Mouse (Mus musculus): ENCODE data around the gene Ccdc85a. TPM values are rescaled to one million over a fixed set of nuclear protein-coding genes. Genes with fewer than 3 reads are reported as not detected.

Gene Ccdc85a
- 2.6 and 3.5 TPM in 2 replicates for polyA plus RNA-seq (2016; fragmentation: Nextera tagmentation; extraction: Ambion mirVana)

DNA sequence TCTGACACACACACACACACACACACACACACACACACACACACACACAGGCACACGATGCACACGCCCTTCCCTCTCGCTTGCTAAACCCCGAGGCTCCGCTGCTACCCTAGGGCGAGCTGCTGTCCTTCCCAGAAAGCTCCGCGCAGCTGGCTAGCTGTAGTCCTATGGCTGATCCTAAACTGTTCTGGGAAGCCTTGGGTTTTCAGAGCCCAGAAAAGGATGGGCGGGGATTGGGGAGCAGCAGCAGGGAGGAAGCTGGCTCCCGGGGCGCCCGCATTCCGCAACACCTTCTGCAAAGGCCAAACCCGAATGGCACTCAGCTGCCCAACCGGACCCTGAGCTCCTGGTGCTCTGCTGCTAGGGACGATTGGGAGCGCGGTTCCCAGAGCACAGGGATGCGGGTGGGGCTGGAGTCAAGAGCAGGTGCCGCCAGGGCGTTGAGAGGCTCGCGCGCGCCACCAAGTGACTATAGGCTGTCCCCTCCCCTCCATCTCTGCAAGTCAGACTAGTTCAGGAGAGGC is at the start of gene Ccdc85a:
Gene Ccdc85a, minus strand, starts transcription at position 414 of the 524 bp plus-strand sequence.
- Histone ChIP-seq H3K36me3 (replicated peaks) (no peaks in the 10 kb centered on the region), H3K4me3 (peak within 1 kb of the TSS; percentile 74), H3K27me3 (ENCODE audit: poor library complexity, severe bottlenecking) (peaks cover 40% of the 10 kb centered on the region), H3K4me1 (peaks cover 15% of the 10 kb centered on the region), H3K9me3 (no peaks in the 10 kb centered on the region), H3K27ac (peak within 1 kb of the TSS; percentile 79)
- 0% methylated on average over 25 of the region's 25 CpGs for WGBS
- peak; percentile 87 for DNase-seq (ENCODE audit: extremely low spot score, low spot score)

DNA sequence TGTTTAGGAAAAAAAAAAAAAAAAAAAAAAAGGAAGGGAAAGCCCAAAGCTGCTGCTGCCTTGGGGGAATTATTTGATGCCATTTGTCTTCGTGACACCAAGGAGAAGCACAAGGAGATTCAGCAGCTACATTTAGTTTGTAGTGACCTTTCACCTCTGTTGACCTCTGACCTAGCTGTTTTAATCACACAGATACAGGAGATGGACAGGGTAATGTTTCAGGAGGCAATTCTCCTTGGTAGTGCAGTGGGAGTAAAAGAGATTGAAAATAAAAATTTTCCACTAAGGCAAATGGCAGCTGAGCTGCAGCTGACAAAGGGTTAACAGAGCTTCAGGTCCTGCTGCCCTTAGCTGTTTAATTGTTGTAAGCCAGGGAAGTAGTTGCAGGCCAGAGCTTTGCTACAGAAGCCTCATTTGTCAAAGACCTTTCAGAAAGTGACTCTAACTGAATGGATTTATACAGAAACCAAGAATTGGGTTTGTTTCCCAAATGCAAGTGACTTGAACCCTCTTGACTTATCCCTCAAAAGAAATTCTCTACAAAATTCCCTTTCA is 49.5 kb upstream of the Ccdc85a start:
- Histone ChIP-seq H3K4me3 (no peak overlapping the region), H3K36me3 (replicated peaks) (no peaks in the 10 kb centered on the region), H3K9me3 (no peaks in the 10 kb centered on the region), H3K27me3 (ENCODE audit: poor library complexity, severe bottlenecking) (no peaks in the 10 kb centered on the region), H3K27ac (no peak overlapping the region), H3K4me1 (peaks cover 7% of the 10 kb centered on the region)
- no peak for DNase-seq (ENCODE audit: extremely low spot score, low spot score)
- WGBS = 23% methylated on average over 1 of the region's 1 CpGs

DNA sequence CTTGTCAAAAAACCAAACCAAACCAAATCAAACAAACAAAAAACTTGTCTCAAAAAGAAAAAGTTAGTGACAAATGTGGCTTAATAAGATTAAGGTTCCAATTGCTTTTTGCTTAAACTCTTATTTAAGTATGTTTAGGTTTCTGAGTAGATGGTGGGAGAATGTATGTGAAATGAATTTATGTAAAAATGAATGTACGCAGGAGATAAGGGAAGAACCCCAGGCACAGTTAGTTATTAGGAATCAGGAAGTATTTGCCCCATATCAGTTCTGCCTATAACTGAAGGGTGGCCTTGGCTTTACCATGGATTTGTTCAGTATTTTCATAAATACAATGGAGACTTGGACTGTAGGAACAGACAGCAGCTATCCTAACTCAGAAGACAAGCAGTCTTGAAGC is 49.0 kb upstream of the Ccdc85a start:
- no peaks in the 10 kb centered on the region for H3K36me3 ChIP-seq (replicated peaks)
- peaks cover 7% of the 10 kb centered on the region for H3K4me1 ChIP-seq
- DNase-seq (ENCODE audit: extremely low spot score, low spot score) = no peak
- H3K27me3 ChIP-seq (ENCODE audit: poor library complexity, severe bottlenecking) = no peaks in the 10 kb centered on the region
- H3K27ac ChIP-seq = no peak overlapping the region
- no peak overlapping the region for H3K4me3 ChIP-seq
- no peaks in the 10 kb centered on the region for H3K9me3 ChIP-seq
- WGBS = 96% methylated on average over 1 of the region's 1 CpGs

DNA sequence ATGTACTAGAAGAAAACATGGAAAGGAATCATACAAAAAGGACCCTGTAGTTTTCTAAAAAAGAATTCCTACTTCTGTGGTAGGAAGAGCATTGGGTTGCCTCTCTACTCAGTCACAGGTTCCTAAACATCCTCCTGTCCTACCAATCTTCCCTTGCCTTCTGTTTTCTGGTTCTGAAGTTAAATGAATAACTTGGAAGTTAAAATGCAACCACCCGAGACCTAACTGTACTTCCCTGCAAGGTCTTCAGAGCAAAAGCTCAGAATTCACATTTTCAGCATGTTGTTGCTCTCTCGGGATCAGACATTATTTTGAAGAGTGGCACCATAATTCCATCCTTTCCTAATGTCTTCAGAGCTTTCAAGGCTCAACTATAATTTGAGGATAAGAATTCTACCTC is 46.6 kb upstream of the Ccdc85a start:
- Histone ChIP-seq H3K27ac (no peak overlapping the region), H3K4me1 (peaks cover 7% of the 10 kb centered on the region), H3K36me3 (replicated peaks) (no peaks in the 10 kb centered on the region), H3K27me3 (ENCODE audit: poor library complexity, severe bottlenecking) (no peaks in the 10 kb centered on the region), H3K9me3 (no peaks in the 10 kb centered on the region), H3K4me3 (no peak overlapping the region)
- no peak for DNase-seq (ENCODE audit: extremely low spot score, low spot score)
- WGBS = 88% methylated on average over 2 of the region's 2 CpGs

DNA sequence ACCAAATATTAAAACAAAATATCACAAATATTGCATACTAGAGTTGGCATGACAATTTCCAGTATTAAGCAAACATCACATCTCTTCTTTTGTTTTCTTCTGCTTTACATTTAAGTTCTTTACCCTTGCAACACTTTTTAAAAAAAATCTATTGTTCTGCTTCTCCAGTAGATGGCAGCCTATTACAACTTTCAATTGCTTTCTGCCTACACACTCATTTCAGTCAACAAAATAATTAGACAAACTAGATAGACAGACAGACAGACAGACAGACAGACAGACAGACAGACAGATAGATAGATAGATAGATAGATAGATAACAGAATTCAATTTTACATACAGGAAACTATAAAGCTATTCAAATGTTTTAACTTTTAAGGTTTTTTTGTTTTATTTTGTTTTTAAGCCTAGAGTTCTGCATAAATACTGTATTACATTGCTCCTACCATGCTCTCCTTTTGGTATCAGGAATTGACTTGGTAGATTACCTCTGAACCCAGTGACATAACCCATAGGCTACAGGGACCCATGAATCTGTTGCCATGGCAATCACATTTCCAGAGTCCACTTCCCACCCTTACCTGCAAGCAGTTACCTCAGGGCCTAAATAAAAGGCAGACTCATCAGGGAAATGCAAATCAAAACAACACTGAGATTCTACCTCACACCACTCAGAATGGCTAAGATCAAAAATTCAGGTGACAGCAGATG is 26.8 kb upstream of the Ccdc85a start:
- Histone ChIP-seq H3K9me3 (no peaks in the 10 kb centered on the region), H3K4me1 (no peaks in the 10 kb centered on the region), H3K27me3 (ENCODE audit: poor library complexity, severe bottlenecking) (no peaks in the 10 kb centered on the region), H3K36me3 (replicated peaks) (no peaks in the 10 kb centered on the region), H3K27ac (no peak overlapping the region), H3K4me3 (no peak overlapping the region)
- DNase-seq (ENCODE audit: extremely low spot score, low spot score) = no peak

DNA sequence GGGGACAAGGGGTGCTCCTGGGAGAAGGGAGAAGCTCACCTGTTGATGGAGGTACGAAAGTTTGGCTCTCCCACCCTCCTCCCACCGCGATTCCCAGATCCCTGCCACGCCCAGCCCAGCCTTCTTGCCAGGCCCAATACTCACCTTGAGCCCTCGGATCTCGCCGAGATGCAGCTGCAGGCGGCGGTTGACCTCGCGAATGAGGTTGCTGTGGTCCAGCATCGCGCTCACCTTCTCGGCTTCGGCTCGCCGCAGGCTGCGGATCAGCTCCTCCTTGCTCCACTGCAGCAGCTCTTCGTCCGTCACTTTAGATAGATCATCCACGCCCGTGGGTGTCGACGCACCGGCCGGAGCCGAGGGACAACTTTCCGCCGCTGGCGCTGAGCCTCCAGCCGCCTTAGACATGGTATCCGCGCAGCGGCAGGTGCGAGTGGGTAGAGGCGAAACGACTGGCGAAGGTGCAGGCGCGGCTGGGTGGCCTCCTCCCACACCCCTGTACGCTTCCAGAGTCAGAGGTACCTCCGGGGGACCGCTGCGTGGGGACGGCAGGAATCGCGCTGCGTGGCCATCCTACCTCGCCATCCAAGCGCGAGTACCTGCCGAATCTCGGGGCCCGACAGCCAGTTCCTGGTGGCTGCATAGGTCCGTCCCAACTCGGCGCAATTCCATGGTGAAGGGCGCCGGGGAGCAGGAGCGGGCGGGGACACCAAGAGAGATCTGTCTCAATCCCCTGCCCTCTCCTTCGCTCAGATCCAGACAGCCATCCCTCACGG is 800 bp downstream of the Ccdc85a start:
- Histone ChIP-seq H3K27ac (peak overlapping the region; percentile 79), H3K27me3 (ENCODE audit: poor library complexity, severe bottlenecking) (peaks cover 40% of the 10 kb centered on the region), H3K4me3 (peak overlapping the region; percentile 74), H3K36me3 (replicated peaks) (no peaks in the 10 kb centered on the region), H3K4me1 (peaks cover 15% of the 10 kb centered on the region), H3K9me3 (no peaks in the 10 kb centered on the region)
- DNase-seq (ENCODE audit: extremely low spot score, low spot score) = peak; percentile 41
- WGBS = under 1% methylated on average over 60 of the region's 63 CpGs

DNA sequence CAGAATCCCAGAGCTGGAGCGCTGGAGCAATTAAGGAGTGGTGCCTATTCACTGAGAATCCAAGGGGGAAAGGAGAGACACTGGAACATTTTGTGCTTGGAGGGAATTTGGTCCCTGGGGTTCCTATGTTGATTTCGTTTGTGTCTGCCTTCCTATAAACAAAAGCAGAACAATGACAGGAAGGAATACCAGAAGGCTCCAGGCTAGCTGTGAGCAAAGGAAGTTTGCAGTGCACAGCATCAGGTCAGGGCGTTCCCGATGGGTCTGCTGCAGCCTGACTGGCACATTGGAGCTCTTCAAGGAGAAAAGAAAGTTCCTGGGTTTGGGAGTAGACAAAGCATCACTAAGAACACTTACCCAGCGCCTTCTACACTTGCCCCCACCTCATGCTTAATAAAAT is 1.9 kb downstream of the Ccdc85a start:
- Histone ChIP-seq H3K4me3 (peak overlapping the region; percentile 74; the same call in 1 of the 2 replicates), H3K27me3 (ENCODE audit: poor library complexity, severe bottlenecking) (peaks cover 40% of the 10 kb centered on the region), H3K36me3 (replicated peaks) (no peaks in the 10 kb centered on the region), H3K27ac (no peak overlapping the region), H3K4me1 (peaks cover 15% of the 10 kb centered on the region), H3K9me3 (no peaks in the 10 kb centered on the region)
- DNase-seq (ENCODE audit: extremely low spot score, low spot score) = no peak
- WGBS = 15% methylated on average over 5 of the region's 5 CpGs

DNA sequence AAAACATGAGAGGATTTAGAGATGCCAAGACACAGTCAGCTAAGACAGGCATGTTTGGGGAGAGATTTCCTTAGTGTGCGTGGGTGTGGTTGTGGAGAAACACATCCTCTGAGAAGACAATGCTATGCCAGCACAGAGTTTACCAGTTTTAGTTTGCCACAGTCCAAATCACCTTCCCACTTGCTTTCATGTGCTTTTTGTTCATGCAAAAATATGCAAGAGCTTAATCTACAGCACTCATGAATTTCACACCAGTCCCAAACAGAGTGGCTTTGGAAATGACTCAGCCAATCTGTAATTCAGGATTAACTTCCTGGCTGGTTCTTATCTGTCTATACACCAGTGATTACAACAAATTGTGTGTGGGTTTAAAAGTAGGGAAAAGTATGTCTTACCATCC is 11.7 kb downstream of the Ccdc85a start:
- WGBS = 93% methylated on average over 1 of the region's 1 CpGs
- no peak for DNase-seq (ENCODE audit: extremely low spot score, low spot score)
- H3K9me3 ChIP-seq = no peaks in the 10 kb centered on the region
- H3K27ac ChIP-seq = no peak overlapping the region
- H3K4me3 ChIP-seq = no peak overlapping the region
- H3K4me1 ChIP-seq = 0 out of 2 replicates have a peak, but pooled peaks cover 5% of the 10 kb centered on the region
- no peaks in the 10 kb centered on the region for H3K27me3 ChIP-seq (ENCODE audit: poor library complexity, severe bottlenecking)
- H3K36me3 ChIP-seq (replicated peaks) = 0 out of 2 replicates have a peak, but pooled peaks cover 2% of the 10 kb centered on the region

DNA sequence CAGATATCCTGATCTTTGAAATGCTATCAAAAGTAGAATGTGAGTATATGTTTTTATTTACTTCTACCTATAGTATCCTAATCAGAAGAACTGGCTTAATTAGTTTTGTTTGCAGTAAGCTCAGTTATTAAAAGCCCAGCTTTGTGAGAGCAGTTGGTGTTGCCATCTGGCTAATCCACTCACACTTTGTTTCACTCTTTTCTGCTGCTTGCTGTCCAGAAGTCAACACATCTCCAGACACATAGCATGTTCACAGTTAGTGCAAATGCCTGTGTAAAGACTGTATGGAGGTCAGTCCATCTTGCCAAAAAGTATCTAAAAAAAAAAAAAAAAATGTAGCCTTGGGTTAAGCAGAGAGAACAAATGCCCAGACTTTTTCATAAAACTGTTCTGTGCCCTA is 27.7 kb downstream of the Ccdc85a start:
- no peaks in the 10 kb centered on the region for H3K36me3 ChIP-seq (replicated peaks)
- no peak for DNase-seq (ENCODE audit: extremely low spot score, low spot score)
- H3K9me3 ChIP-seq = no peaks in the 10 kb centered on the region

DNA sequence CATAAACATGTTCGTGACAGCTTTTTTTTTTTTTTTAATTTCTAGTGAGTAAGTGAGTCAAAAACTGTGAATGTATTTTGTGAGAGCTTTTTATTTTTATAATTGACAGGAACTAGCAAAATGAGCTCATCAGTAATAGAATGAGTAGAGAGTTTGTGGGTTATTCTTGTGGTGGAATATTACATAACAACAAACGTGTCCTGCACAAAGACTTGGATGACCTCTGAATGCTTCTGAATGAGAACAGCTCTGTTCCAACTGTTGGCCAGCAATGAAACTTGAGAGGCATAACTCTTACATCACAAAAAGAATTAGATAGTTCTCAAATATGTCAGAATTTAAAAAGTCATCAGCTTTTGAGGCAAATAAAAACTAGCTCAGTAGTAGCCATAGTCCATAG is 40.7 kb downstream of the Ccdc85a start:
- DNase-seq (ENCODE audit: extremely low spot score, low spot score) = no peak
- 92% methylated on average over 2 of the region's 2 CpGs for WGBS
- Histone ChIP-seq H3K27ac (no peak overlapping the region), H3K4me1 (peaks cover 1% of the 10 kb centered on the region), H3K9me3 (no peaks in the 10 kb centered on the region), H3K4me3 (no peak overlapping the region), H3K36me3 (replicated peaks) (no peaks in the 10 kb centered on the region), H3K27me3 (ENCODE audit: poor library complexity, severe bottlenecking) (no peaks in the 10 kb centered on the region)

More for the DNA sequence above, 27.7 kb downstream of the Ccdc85a start:
- no peaks in the 10 kb centered on the region for H3K27me3 ChIP-seq (ENCODE audit: poor library complexity, severe bottlenecking)
- no peak overlapping the region for H3K4me3 ChIP-seq
- no peaks in the 10 kb centered on the region for H3K4me1 ChIP-seq
- H3K27ac ChIP-seq = no peak overlapping the region

DNA sequence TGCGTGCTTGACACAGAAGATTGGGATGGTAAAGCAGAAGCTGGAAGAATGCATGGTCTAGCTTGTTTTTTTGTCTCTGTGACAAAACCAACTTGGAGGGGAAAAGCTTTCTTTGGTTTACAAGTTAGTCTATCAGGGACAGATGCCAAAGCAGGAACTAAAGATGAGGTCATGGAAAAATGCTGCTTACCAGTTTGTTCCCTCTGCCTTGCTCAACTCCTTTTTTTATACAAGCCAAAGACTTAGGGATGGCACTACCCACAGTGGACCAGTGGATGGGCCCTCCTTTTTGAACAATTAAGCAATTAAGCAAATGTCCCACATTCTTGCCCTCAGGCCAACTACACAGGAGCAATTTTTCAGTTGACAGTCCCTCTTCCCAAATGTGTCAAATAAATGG is 42.8 kb downstream of the Ccdc85a start:
- H3K27me3 ChIP-seq (ENCODE audit: poor library complexity, severe bottlenecking) = no peaks in the 10 kb centered on the region
- H3K9me3 ChIP-seq = no peaks in the 10 kb centered on the region
- WGBS = 93% methylated on average over 1 of the region's 1 CpGs
- no peak overlapping the region for H3K27ac ChIP-seq
- no peak for DNase-seq (ENCODE audit: extremely low spot score, low spot score)
- no peaks in the 10 kb centered on the region for H3K36me3 ChIP-seq (replicated peaks)
- peaks cover 12% of the 10 kb centered on the region for H3K4me1 ChIP-seq
- no peak overlapping the region for H3K4me3 ChIP-seq

DNA sequence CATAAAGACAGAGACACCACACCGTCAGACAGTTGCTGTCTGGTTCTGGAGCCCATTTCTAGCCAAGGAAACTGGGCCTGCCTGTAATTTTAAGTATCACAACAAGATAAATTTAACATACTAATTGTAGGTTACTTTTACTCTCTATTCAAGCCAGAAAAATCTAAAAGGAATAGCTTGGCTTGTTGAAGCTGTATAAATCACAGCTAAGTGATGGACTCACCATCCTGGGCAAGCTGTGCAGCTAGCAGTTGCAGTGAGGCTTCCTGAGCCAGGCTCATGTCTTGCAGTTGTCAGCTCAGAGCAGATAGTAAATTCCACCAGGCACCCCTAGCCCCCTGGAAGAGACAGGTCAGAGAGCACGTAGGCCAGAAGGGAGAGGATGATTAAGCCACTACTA is 50.8 kb downstream of the Ccdc85a start:
- no peaks in the 10 kb centered on the region for H3K36me3 ChIP-seq (replicated peaks)
- DNase-seq (ENCODE audit: extremely low spot score, low spot score) = no peak
- peaks cover 15% of the 10 kb centered on the region; the same call in 1 of the 2 replicates for H3K9me3 ChIP-seq
- H3K27me3 ChIP-seq (ENCODE audit: poor library complexity, severe bottlenecking) = no peaks in the 10 kb centered on the region
- peaks cover 9% of the 10 kb centered on the region for H3K4me1 ChIP-seq
- H3K27ac ChIP-seq = no peak overlapping the region
- 82% methylated on average over 2 of the region's 2 CpGs for WGBS
- no peak overlapping the region for H3K4me3 ChIP-seq

DNA sequence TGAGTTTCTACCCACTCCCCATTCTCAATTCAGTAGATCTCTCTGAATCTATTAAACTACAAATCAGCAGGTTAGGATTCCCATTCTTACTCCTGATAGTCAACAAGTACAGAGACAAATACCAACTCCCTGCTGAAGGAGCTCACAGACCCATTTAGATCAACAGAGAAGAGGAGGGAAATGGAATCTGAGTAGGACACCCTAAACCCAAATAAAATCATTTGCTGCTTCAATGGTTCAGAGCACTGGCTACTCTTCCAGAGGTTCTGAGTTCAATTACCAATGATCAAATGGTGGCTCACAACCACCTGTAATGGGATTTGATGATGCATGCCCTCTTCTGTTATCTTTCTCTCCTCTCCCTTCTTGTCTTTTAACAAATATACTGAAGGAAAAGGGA is 82.9 kb downstream of the Ccdc85a start:
- Histone ChIP-seq H3K4me1 (no peaks in the 10 kb centered on the region), H3K36me3 (replicated peaks) (no peaks in the 10 kb centered on the region), H3K27ac (no peak overlapping the region), H3K27me3 (ENCODE audit: poor library complexity, severe bottlenecking) (no peaks in the 10 kb centered on the region), H3K9me3 (no peaks in the 10 kb centered on the region), H3K4me3 (no peak overlapping the region)
- DNase-seq (ENCODE audit: extremely low spot score, low spot score) = no peak
